Mouse (Mus musculus): Measurements from ENCODE around the gene Hp. TPM values are rescaled to one million over a fixed set of nuclear protein-coding genes. Genes with fewer than 3 reads are reported as not detected.

Hp gene
- 0.90 TPM in 1 of 4 replicates, not detected in the others for total RNA-seq (2023; ENCODE audit: inconsistent age)

DNA sequence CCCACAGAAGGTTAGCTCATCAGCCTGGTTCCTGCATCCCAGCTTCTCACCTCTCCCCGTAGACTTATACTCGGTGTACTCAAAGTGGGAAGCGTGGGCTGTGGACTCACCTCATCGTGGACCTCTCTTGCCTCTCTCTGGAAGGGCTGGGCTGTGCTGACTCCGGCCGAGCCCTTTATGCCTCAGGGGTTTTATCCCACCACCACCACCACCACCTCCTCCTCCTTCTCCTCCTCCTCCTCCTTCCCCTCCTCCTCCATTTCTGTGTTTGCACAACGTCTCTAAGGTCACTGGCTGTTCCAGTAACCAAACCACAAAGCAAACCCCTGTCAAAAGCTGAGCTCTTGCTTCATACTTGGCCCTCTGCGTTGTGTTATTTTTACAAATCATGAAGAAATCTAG lies at the start of gene Hp:
TSS of gene Hp (minus strand) at position 273 of the 402 bp plus-strand sequence.

GRCm38 (mm10) chr8:109614243-109615210 lies 35.6 kb upstream of the Hp start, which contains the start of gene Pkd1l3:
TSS of gene Pkd1l3 (plus strand) at chr8:109614517.

GRCm38 (mm10) chr8:109608271-109609152 lies 29.5 kb upstream of the Hp start, which contains the start of gene Dhodh:
TSS of gene Dhodh (minus strand) at chr8:109608673.

GRCm38 (mm10) chr8:109565498-109566333 lies 13.3 kb downstream of the Hp start, which contains the start of the genes Dhx38 and Txnl4b:
TSS of gene Dhx38 (minus strand) at chr8:109565861.
TSS of gene Txnl4b (plus strand) at chr8:109565892.

Other genes starting within 250 kb of the Hp start
- gene Pmfbp1, start 85.1 kb downstream of the Hp start, total RNA-seq (2023; ENCODE audit: inconsistent age) = not detected in 4 replicates
- gene Dhx38, start 13.3 kb downstream of the Hp start, total RNA-seq (2023; ENCODE audit: inconsistent age) = 73.5 to 80.0 TPM (median 78.9 TPM) in 4 replicates
- 3.1 to 5.6 TPM (median 5.5 TPM) in 4 replicates for gene Txnl4b, start 13.3 kb downstream of the Hp start, total RNA-seq (2023; ENCODE audit: inconsistent age)
- 19.4 to 26.3 TPM (median 20.9 TPM) in 4 replicates for gene Dhodh, start 29.5 kb upstream of the Hp start, total RNA-seq (2023; ENCODE audit: inconsistent age)
- 0.97 to 1.7 TPM (median 1.3 TPM) in 4 replicates for gene Pkd1l3, start 35.3 kb upstream of the Hp start, total RNA-seq (2023; ENCODE audit: inconsistent age)
- gene Ist1, start 114.1 kb upstream of the Hp start, total RNA-seq (2023; ENCODE audit: inconsistent age) = 112 to 116 TPM (median 114 TPM) in 4 replicates
- 22.5 to 28.0 TPM (median 25.2 TPM) in 4 replicates for gene Zfp821, start 126.4 kb upstream of the Hp start, total RNA-seq (2023; ENCODE audit: inconsistent age)
- gene Atxn1l, start 158.6 kb upstream of the Hp start, total RNA-seq (2023; ENCODE audit: inconsistent age) = 35.9 to 46.6 TPM (median 41.8 TPM) in 4 replicates
- 75.9 to 91.7 TPM (median 85.0 TPM) in 4 replicates for gene Ap1g1, start 199.4 kb upstream of the Hp start, total RNA-seq (2023; ENCODE audit: inconsistent age)